Mouse (Mus musculus) cerebellum, adult 11-12 months (tissue): Measurements from ENCODE around the gene Pidd1.
A peak's percentile ranks its signal among the peaks of the same experiment; 100 is the strongest.

ENCODE experiments used
- DNase-seq: peaks from one replicate; pipeline ENCODE4 v3.0.0; 2022

The Pidd1 gene

GRCm38 (mm10) chr7:141435129-141435855 lies 8.5 kb downstream of the Pidd1 start:
- peak; percentile 84 for DNase-seq

GRCm38 (mm10) chr7:141434464-141434863 lies 9.4 kb downstream of the Pidd1 start:
- DNase-seq = peak; percentile 88

GRCm38 (mm10) chr7:141433517-141434400 lies 10.1 kb downstream of the Pidd1 start:
- peak; percentile 83 for DNase-seq

GRCm38 (mm10) chr7:141432741-141433516 lies 10.9 kb downstream of the Pidd1 start:
- DNase-seq = peak; percentile 98

- DNase-seq = peak; percentile 86
Observed at GRCm38 (mm10) chr7:141432186-141432611, 11.6 kb downstream of the Pidd1 start.

- peak; percentile 73 for DNase-seq
Observed at GRCm38 (mm10) chr7:141431434-141432185, 12.2 kb downstream of the Pidd1 start.

GRCm38 (mm10) chr7:141430585-141431240 lies 13.1 kb downstream of the Pidd1 start:
- peak; percentile 71 for DNase-seq

GRCm38 (mm10) chr7:141429840-141430584 lies 13.8 kb downstream of the Pidd1 start:
- peak; percentile 77 for DNase-seq

GRCm38 (mm10) chr7:141429310-141429709 lies 14.5 kb downstream of the Pidd1 start, which contains the start of gene Cend1:
Gene Cend1 (minus strand): TSS chr7:141429491.
- peak; percentile 95 for DNase-seq

- peak; percentile 64 for DNase-seq
Observed at GRCm38 (mm10) chr7:141428701-141429100, 15.1 kb downstream of the Pidd1 start.

- peak; percentile 51 for DNase-seq
Observed at GRCm38 (mm10) chr7:141426948-141427730, 16.7 kb downstream of the Pidd1 start.

- DNase-seq = no peak
Observed at GRCm38 (mm10) chr7:141423811-141424210, 20.0 kb downstream of the Pidd1 start.

GRCm38 (mm10) chr7:141420030-141420702 lies 23.7 kb downstream of the Pidd1 start:
- no peak for DNase-seq

GRCm38 (mm10) chr7:141418970-141419369 lies 24.9 kb downstream of the Pidd1 start:
- DNase-seq = no peak

- DNase-seq = no peak
Observed at GRCm38 (mm10) chr7:141417731-141418681, 25.8 kb downstream of the Pidd1 start.

- DNase-seq = peak; percentile 55
Observed at GRCm38 (mm10) chr7:141416144-141416841, 27.5 kb downstream of the Pidd1 start.

GRCm38 (mm10) chr7:141413809-141414584 lies 29.8 kb downstream of the Pidd1 start, which contains the start of gene Gatd1:
Gene Gatd1 (minus strand): TSS chr7:141414136.
- peak; percentile 98 for DNase-seq
